Comparison of ENCODE assay signal across 18 mouse cellular contexts in genomic region chr7:30566033-30566432, GRCm38 (mm10). TPM values are rescaled to one million over a fixed set of nuclear protein-coding genes. Genes with fewer than 3 reads are reported as not detected.
DNase-seq lines count a peak whose midpoint lies in the region; TF ChIP-seq lines count a peak whose summit lies in the region.
"Had no signal": no experiment of that assay in that cellular context is flagged by ENCODE, and none has a peak within 500 bp of the region (broad histone marks: within the 10 kb centered on the region; RNA-seq: fewer than 3 reads in every experiment).

No protein-coding gene starts in this region.

- no peak for TF ChIP-seq POLR2A in small intestine, adult 2 months (IDR thresholded peaks at IDR 0.05; ENCODE audit: low read depth, low read length)

- H3K27ac ChIP-seq in small intestine, adult 2 months (ENCODE audit: insufficient read depth, low read depth, low read length), result no peak overlapping the region
- H3K27ac ChIP-seq: embryonic facial prominence, embryonic 12.5 days; forebrain, embryonic 15.5 days; heart, embryonic 13.5 days; hindbrain, embryonic 12.5 days had no signal

- no peak for TF ChIP-seq CTCF in E14TG2a.4 (conservative IDR thresholded peaks at IDR 0.05; ENCODE audit: low read length)
- no peak for TF ChIP-seq CTCF in small intestine, adult 2 months (IDR thresholded peaks at IDR 0.05; ENCODE audit: extremely low read depth, insufficient read length, insufficient replicate concordance, low read depth, low read length)

- peak; percentile 44 for DNase-seq in cerebellum, adult 9-11 months
- DNase-seq in cerebellum, adult 18-20 months, result no peak
- peak; percentile 65 for DNase-seq in kidney, postnatal 10 days
- no peak for DNase-seq in kidney, postnatal 36 days
- DNase-seq: adrenal gland, adult 8-10 months; adrenal gland, postnatal 36 days; cerebellum, adult 11 months; cerebellum, postnatal 14 days; gastrocnemius, postnatal 36 days; heart, adult 11 months; heart, postnatal 4 days had no signal

- 77% methylated on average over 9 of the region's 9 CpGs for WGBS in small intestine, adult 2 months

- H3K36me3 ChIP-seq in E14TG2a.4 (ENCODE audit: insufficient read depth, low read length), result peaks cover 72% of the 10 kb centered on the region
- peaks cover 33% of the 10 kb centered on the region for H3K36me3 ChIP-seq in small intestine, adult 2 months (ENCODE audit: control insufficient read depth, insufficient read depth, low read length)

- no peaks in the 10 kb centered on the region for H3K9me3 ChIP-seq in E14TG2a.4 (ENCODE audit: low read length)
- H3K9me3 ChIP-seq: embryonic facial prominence, embryonic 12.5 days; forebrain, embryonic 15.5 days; heart, embryonic 13.5 days; hindbrain, embryonic 12.5 days had no signal

- H3K4me1 ChIP-seq in E14TG2a.4 (replicated peaks; ENCODE audit: low read depth, low read length), result peaks cover 59% of the 10 kb centered on the region
- H3K4me1 ChIP-seq in small intestine, adult 2 months (ENCODE audit: control insufficient read depth, insufficient read depth, insufficient read length, low read length), result peaks cover 4% of the 10 kb centered on the region; the same call in 1 of the 2 replicates

- H3K4me3 ChIP-seq in E14TG2a.4 (replicated peaks; ENCODE audit: low read length), result peak overlapping the region; percentile 53; the same call in 1 of the 2 replicates
- peak overlapping the region; percentile 10 for H3K4me3 ChIP-seq in small intestine, adult 2 months (ENCODE audit: low read depth, low read length)
- H3K4me3 ChIP-seq: embryonic facial prominence, embryonic 12.5 days; forebrain, embryonic 15.5 days; heart, embryonic 13.5 days; hindbrain, embryonic 12.5 days had no signal

- H3K27me3 ChIP-seq in E14TG2a.4 (ENCODE audit: insufficient read depth, low read length), result no peaks in the 10 kb centered on the region
- H3K27me3 ChIP-seq in small intestine, adult 2 months (ENCODE audit: control insufficient read depth, insufficient read depth, low read length), result no peaks in the 10 kb centered on the region
- H3K27me3 ChIP-seq: CH12.LX; embryonic facial prominence, embryonic 12.5 days; forebrain, embryonic 15.5 days; heart, embryonic 13.5 days; hindbrain, embryonic 12.5 days had no signal

RNA-seq across cellular contexts. Expression of gene Igflr1, which starts 0.8 kb away (rescaled TPM):
- 7.3 and 11.4 TPM in 2 replicates for polyA plus RNA-seq in small intestine, adult 2 months (2012; rRNA removed)

RNA-seq across cellular contexts. Expression of gene Psenen, which starts 2.6 kb away (rescaled TPM):
- polyA plus RNA-seq in small intestine, adult 2 months (2012; rRNA removed), result 69.3 and 131 TPM in 2 replicates

RNA-seq across cellular contexts. Expression of gene Gm49396, which starts 2.9 kb away (rescaled TPM):
- 1.2 and 1.6 TPM in 2 replicates for polyA plus RNA-seq in small intestine, adult 2 months (2012; rRNA removed)

RNA-seq across cellular contexts. Expression of gene U2af1l4, which starts 2.9 kb away (rescaled TPM):
- 26.6 and 46.5 TPM in 2 replicates for polyA plus RNA-seq in small intestine, adult 2 months (2012; rRNA removed)

RNA-seq across cellular contexts. Expression of gene Lin37, which starts 6.4 kb away (rescaled TPM):
- 23.7 and 37.9 TPM in 2 replicates for polyA plus RNA-seq in small intestine, adult 2 months (2012; rRNA removed)

Comparison
In these comparisons a context has a peak if more than half of its experiments do, and no peak if none do; other contexts are left out.
1. DNase-seq: peak in cerebellum, adult 9-11 months (single experiment) and kidney, postnatal 10 days (single experiment); none in cerebellum, adult 18-20 months (0 of 2) and kidney, postnatal 36 days (0 of 2).